ENCODE assay signal across 7 mouse cellular contexts in the genomic region with DNA sequence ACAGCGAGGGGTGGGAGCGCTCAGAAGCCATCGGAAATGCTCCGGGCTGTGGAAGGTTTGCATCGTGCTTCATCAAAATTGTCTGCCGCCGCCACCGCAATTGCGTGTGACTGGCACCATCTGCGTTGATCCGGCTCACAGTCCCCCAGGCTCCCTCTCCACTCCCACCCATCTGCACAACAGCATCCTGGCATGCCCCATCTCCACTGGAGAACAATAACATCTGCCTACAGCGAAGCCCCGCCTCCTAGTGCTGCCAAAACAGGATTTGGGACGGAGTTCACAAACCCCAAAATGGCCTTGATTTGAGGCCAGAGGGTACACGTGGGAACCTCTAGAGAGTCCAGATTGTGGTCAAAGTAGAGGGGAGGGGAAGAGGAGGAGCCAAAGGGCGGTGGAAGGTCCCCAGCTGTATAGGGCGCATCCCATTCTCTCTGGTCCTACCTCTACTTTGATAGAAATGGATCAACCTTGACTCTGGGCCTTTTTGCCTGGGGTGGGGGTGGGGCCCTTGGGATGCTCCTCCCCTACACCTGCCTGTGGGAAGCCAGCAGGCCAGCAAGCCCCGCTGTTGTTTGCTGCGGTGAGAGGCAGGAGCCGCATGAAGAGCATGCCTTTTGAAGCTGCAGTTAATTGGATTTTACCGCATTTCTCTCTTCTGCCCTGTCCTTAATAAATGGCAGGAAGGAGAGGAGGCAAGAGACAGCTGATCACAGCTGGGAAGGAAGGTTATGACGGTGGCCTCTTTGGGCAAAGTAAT.
DNase-seq lines count a peak whose midpoint lies in the region; ATAC-seq and TF ChIP-seq lines count a peak whose summit lies in the region.

No protein-coding gene starts in this region.

- peak; percentile 72 for DNase-seq in ovary, adult 18-20 months (ENCODE audit: low spot score)
- DNase-seq in ovary, postnatal 10 days (ENCODE audit: low spot score), result no peak
- DNase-seq in limb, embryonic 10.5 days (ENCODE audit: low spot score), result peak; percentile 38
- DNase-seq in gastrocnemius, adult 8-10 months (ENCODE audit: low spot score in 2 of 2), result no peak

- TF ChIP-seq CTCF in small intestine, adult 2 months (IDR thresholded peaks at IDR 0.05; ENCODE audit: extremely low read depth, insufficient read length, insufficient replicate concordance, low read depth, low read length), result no peak

- no peak overlapping the region for H3K9ac ChIP-seq in forebrain, embryonic 13.5 days

- ATAC-seq in forebrain, embryonic 13.5 days, result peak; percentile 25
- no peak for ATAC-seq in erythroid progenitor cell, adult 5-6 weeks (replicated peaks; ENCODE audit: low FRiP score, poor library complexity, severe bottlenecking)

- H3K36me3 ChIP-seq in forebrain, embryonic 13.5 days (ENCODE audit: poor library complexity, severe bottlenecking), result no peaks in the 10 kb centered on the region
- H3K36me3 ChIP-seq in limb, embryonic 10.5 days, result no peaks in the 10 kb centered on the region
- no peaks in the 10 kb centered on the region for H3K36me3 ChIP-seq in small intestine, adult 2 months (ENCODE audit: control insufficient read depth, insufficient read depth, low read length)

- H3K4me1 ChIP-seq in forebrain, embryonic 13.5 days, result peaks cover 49% of the 10 kb centered on the region
- peaks cover 44% of the 10 kb centered on the region for H3K4me1 ChIP-seq in limb, embryonic 10.5 days
- peaks cover 12% of the 10 kb centered on the region for H3K4me1 ChIP-seq in small intestine, adult 2 months (ENCODE audit: control insufficient read depth, insufficient read depth, insufficient read length, low read length)

- WGBS in forebrain, embryonic 13.5 days, result 9% methylated on average over 22 of the region's 22 CpGs
- WGBS in limb, embryonic 10.5 days, result 12% methylated on average over 22 of the region's 22 CpGs
- WGBS in small intestine, adult 2 months, result 31% methylated on average over 22 of the region's 22 CpGs

- no peaks in the 10 kb centered on the region for H3K9me3 ChIP-seq in forebrain, embryonic 13.5 days (replicated peaks)
- no peaks in the 10 kb centered on the region for H3K9me3 ChIP-seq in limb, embryonic 10.5 days (replicated peaks)

- H3K27me3 ChIP-seq in forebrain, embryonic 13.5 days, result peaks cover 10% of the 10 kb centered on the region; the same call in 1 of the 2 replicates
- peaks cover 47% of the 10 kb centered on the region for H3K27me3 ChIP-seq in limb, embryonic 10.5 days (ENCODE audit: low read depth, poor library complexity, severe bottlenecking)
- H3K27me3 ChIP-seq in small intestine, adult 2 months (ENCODE audit: control insufficient read depth, insufficient read depth, low read length), result no peaks in the 10 kb centered on the region

- TF ChIP-seq POLR2A in small intestine, adult 2 months (IDR thresholded peaks at IDR 0.05; ENCODE audit: low read depth, low read length), result no peak

- H3K4me2 ChIP-seq in forebrain, embryonic 13.5 days, result peak overlapping the region; percentile 26

- no peak overlapping the region for H3K4me3 ChIP-seq in forebrain, embryonic 13.5 days
- no peak overlapping the region for H3K4me3 ChIP-seq in limb, embryonic 10.5 days
- H3K4me3 ChIP-seq in small intestine, adult 2 months (ENCODE audit: low read depth, low read length), result no peak overlapping the region

- peak overlapping the region; percentile 40 for H3K27ac ChIP-seq in forebrain, embryonic 13.5 days
- H3K27ac ChIP-seq in limb, embryonic 10.5 days, result no peak overlapping the region
- H3K27ac ChIP-seq in small intestine, adult 2 months (ENCODE audit: insufficient read depth, low read depth, low read length), result 0 out of 2 replicates have a peak overlapping the region, but pooled peaks have one; percentile 13

Comparison
In these comparisons a context has a peak if more than half of its experiments do, and no peak if none do; other contexts are left out.
1. DNase-seq: peak in ovary, adult 18-20 months (single experiment) and limb, embryonic 10.5 days (single experiment); none in ovary, postnatal 10 days (single experiment) and gastrocnemius, adult 8-10 months (0 of 2).